Mouse (Mus musculus) kidney, postnatal 4 days (tissue): Measurements from ENCODE around the gene Ipcef1.
A peak's percentile ranks its signal among the peaks of the same experiment; 100 is the strongest.
"Not testable (repeated sequence)": the region's sequence is repeated elsewhere in the genome, so short reads cannot be mapped to it uniquely, and the experiment has no call there.

Experiments used
- DNase-seq, 2 experiments: peaks; one replicate each; pipeline ENCODE4 v3.0.0; 2021; ENCODE audit warnings: mixed read lengths in 2 of 2

Gene Ipcef1

GRCm38 (mm10) chr10:6885460-6885859, 166.8 kb downstream of the Ipcef1 start:
- DNase-seq = no peak

GRCm38 (mm10) chr10:6882041-6882440, 170.2 kb downstream of the Ipcef1 start:
- not testable (repeated sequence) for DNase-seq

GRCm38 (mm10) chr10:6878276-6878881, 173.9 kb downstream of the Ipcef1 start:
- DNase-seq = no peak

- no peak for DNase-seq
Observed at GRCm38 (mm10) chr10:6873917-6874316, 178.4 kb downstream of the Ipcef1 start.

- no peak for DNase-seq
Observed at GRCm38 (mm10) chr10:6871418-6872072, 180.7 kb downstream of the Ipcef1 start.

GRCm38 (mm10) chr10:6855812-6856211, 196.5 kb downstream of the Ipcef1 start:
- DNase-seq = no peak

- peak in 1 of 2 experiments; percentile 3 for DNase-seq
Observed at GRCm38 (mm10) chr10:6848834-6849233, 203.4 kb downstream of the Ipcef1 start.

- DNase-seq = no peak
Observed at GRCm38 (mm10) chr10:6848162-6848754, 204.0 kb downstream of the Ipcef1 start.

GRCm38 (mm10) chr10:6846283-6846682, 206.0 kb downstream of the Ipcef1 start:
- DNase-seq = no peak

- no peak for DNase-seq
Observed at GRCm38 (mm10) chr10:6842225-6842624, 210.1 kb downstream of the Ipcef1 start.
